Mouse (Mus musculus) intestine, postnatal 0 days (tissue): ENCODE results near the gene Aspg. TPM values are rescaled to one million over a fixed set of nuclear protein-coding genes. Genes with fewer than 3 reads are reported as not detected.

Source experiments
- ATAC-seq: fragments of 200-750 bp; cut with Nextera tagmentation; 2 replicates; pipeline ENCODE4 v1.8.0; 2017; ENCODE audit warnings: mild to moderate bottlenecking, moderate TSS enrichment, moderate library complexity
- H3K27ac ChIP-seq: fragments of 300-500 bp; sonication (generic); 2 replicates; pipeline ENCODE4 v1.5.1; 2014; ENCODE audit warnings: mild to moderate bottlenecking, low read depth, low read length, moderate library complexity
- H3K27me3 ChIP-seq: fragments of 300-500 bp; sonication (generic); replicated peaks from 2 replicates; pipeline ENCODE4 v1.6.1; 2014; ENCODE audit warnings: low read length, mixed read lengths; ENCODE audit not compliant: control insufficient read depth, insufficient read depth
- H3K36me3 ChIP-seq: fragments of 300-500 bp; sonication (generic); 2 replicates; pipeline ENCODE4 v1.6.1; 2014; ENCODE audit warnings: mild to moderate bottlenecking, moderate library complexity; ENCODE audit not compliant: control insufficient read depth, insufficient read depth
- H3K4me1 ChIP-seq: fragments of 300-500 bp; sonication (generic); replicated peaks from 2 replicates; pipeline ENCODE4 v1.6.1; 2014; ENCODE audit warnings: antibody characterized with exemption, low read length, mixed read lengths; ENCODE audit not compliant: control insufficient read depth, insufficient read depth
- H3K4me2 ChIP-seq: fragments of 300-500 bp; sonication (generic); replicated peaks from 2 replicates; pipeline ENCODE4 v1.6.1; 2014; ENCODE audit warnings: low read depth, mild to moderate bottlenecking, moderate library complexity
- H3K4me3 ChIP-seq: fragments of 300-500 bp; sonication (generic); 2 replicates; pipeline ENCODE4 v1.5.1; 2014; ENCODE audit warnings: low read depth, low read length
- H3K9ac ChIP-seq: fragments of 300-500 bp; sonication (generic); 2 replicates; pipeline ENCODE4 v1.6.1; 2014; ENCODE audit warnings: mild to moderate bottlenecking, low read depth, low read length
- H3K9me3 ChIP-seq: fragments of 300-500 bp; sonication (generic); 2 replicates; pipeline ENCODE4 v1.6.1; 2016; ENCODE audit warnings: mixed run types; ENCODE audit not compliant: control insufficient read depth
- CTCF ChIP-seq: sonication (generic); IDR thresholded peaks from 2 replicates; pipeline ENCODE4 v1.5.1; 2016; ENCODE audit warnings: low read depth, mild to moderate bottlenecking, control low read depth, antibody characterized with exemption, moderate library complexity
- WGBS: fragments of 180-500 bp; shearing (Covaris S2); extraction: QIAGEN DNeasy Blood & Tissue Kit; methylation state at CpG from one replicate; pipeline ENCODE4 v1.1.7; 2014; 5-methylcytosine and 5-hydroxymethylcytosine counted together
- polyA plus RNA-seq: library from polyadenylated mRNA; unstranded; fragments of >200 nt; fragmentation: Nextera tagmentation; extraction: Ambion mirVana; gene quantifications from 2 replicates; pipeline ENCODE4 v1.2.1, GENCODE M21; 2015

Gene Aspg
- polyA plus RNA-seq, 1 experiment from 2014 or later: 14.3 TPM

DNA sequence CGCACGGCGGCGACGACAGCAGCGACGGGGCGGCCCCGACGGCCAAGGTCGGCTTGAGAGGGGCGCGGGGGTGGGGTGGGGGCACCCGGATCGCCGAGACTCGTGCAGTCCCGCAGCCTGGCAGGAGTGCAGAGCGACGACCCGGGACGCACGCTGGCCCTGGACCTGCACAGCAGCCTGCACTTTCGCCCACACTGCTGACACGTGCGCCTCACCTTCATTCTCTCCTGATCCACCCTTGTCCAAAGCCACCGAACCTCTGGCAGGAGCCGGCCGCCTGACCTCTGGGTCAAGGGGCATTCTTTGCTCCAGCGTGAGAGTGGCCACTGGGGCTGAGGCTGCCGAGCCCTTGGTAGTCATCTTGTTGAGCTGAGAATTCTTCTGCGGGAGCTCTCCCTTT lies 24.5 kb downstream of the Aspg start:
- 6% methylated on average over 30 of the region's 32 CpGs for WGBS
- H3K4me1 ChIP-seq: peaks cover 19% of the 10 kb centered on the region; the same call in 1 of the 2 replicates
- peak overlapping the region; percentile 64 for H3K4me3 ChIP-seq
- H3K9me3 ChIP-seq: no peaks in the 10 kb centered on the region
- no peaks in the 10 kb centered on the region for H3K27me3 ChIP-seq
- peak overlapping the region; percentile 95 for H3K27ac ChIP-seq
- no peaks in the 10 kb centered on the region for H3K36me3 ChIP-seq
- ATAC-seq: peak; percentile 19
- H3K4me2 ChIP-seq: peak overlapping the region; percentile 86
- peak overlapping the region; percentile 81 for H3K9ac ChIP-seq
- no peak for TF ChIP-seq CTCF

DNA sequence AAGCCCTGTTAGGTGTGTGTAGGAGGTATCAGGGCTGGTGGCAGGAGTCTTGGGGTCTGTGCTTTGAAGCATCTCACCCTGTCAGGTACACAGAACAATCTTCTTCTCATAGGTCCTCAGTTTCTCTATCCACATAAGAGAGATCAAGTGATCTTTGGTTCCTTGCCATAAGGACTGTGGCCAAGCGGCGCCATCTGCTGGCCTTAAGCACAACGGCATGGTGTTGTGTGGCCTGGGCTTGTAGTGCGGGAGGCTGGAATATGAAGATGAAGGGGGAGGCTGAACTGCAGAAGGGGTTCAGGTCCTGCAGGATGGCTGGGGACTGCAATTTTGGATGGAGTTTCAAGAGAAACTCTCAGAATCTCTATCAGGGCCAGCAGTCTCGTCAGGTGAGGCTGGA lies 33.8 kb downstream of the Aspg start:
- Histone ChIP-seq H3K9me3 (no peaks in the 10 kb centered on the region), H3K27ac (no peak overlapping the region), H3K36me3 (no peaks in the 10 kb centered on the region), H3K4me3 (no peak overlapping the region), H3K27me3 (peaks cover 43% of the 10 kb centered on the region), H3K4me1 (no peaks in the 10 kb centered on the region; the same call in 1 of the 2 replicates), H3K4me2 (no peak overlapping the region), H3K9ac (no peak overlapping the region)
- TF ChIP-seq CTCF: peak; percentile 98
- ATAC-seq: no peak
- 1% methylated on average over 5 of the region's 5 CpGs for WGBS

DNA sequence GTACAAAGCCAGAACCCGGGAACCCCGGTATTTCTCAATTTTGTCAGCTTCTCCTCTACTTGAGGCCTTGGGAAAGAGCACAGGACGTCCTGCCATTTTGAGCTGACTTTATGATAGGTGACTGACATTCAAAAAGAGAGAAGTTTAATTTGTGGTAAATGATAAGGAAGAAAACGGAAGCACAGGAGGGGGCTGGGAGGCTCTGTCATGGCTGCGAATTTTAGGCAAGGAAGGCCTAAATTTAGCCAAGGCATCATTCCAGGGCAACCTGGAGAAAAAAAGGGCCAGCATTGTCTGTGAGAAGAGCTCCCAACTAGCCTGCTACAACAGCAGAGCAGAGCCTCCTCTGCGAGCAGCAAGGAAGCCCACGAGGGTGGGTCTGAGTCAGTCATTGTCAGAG lies 34.3 kb downstream of the Aspg start:
- Histone ChIP-seq H3K4me3 (no peak overlapping the region), H3K36me3 (no peaks in the 10 kb centered on the region), H3K4me1 (peaks cover 4% of the 10 kb centered on the region; the same call in 1 of the 2 replicates), H3K9ac (no peak overlapping the region), H3K9me3 (no peaks in the 10 kb centered on the region), H3K4me2 (no peak overlapping the region), H3K27ac (no peak overlapping the region), H3K27me3 (peaks cover 43% of the 10 kb centered on the region)
- no peak for ATAC-seq
- TF ChIP-seq CTCF: no peak
- WGBS: 60% methylated on average over 7 of the region's 7 CpGs

DNA sequence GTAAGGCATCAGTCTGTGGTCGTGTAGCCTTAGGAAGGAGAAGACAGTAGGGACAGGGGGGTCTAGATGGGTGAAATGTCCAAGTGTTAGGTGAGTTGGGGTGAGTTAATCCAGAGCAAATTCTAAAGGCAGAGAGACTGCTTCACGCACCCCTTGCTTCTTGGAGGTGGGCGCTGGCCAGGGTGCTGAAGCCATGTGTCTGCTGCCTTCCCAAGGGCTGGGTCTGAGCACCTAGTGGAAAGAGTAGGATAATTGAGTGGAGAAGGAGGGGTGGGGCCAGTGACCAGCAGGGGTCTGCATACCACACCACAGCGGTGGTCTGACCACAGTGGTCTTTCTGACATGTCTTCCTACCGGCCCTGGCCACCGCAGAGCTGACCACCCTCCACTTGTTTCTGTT lies 34.8 kb downstream of the Aspg start:
- Histone ChIP-seq H3K36me3 (no peaks in the 10 kb centered on the region), H3K4me3 (no peak overlapping the region), H3K9ac (no peak overlapping the region), H3K4me1 (peaks cover 8% of the 10 kb centered on the region), H3K27me3 (peaks cover 48% of the 10 kb centered on the region), H3K27ac (no peak overlapping the region), H3K4me2 (no peak overlapping the region), H3K9me3 (no peaks in the 10 kb centered on the region)
- 0 out of 2 replicates have a peak, but pooled peaks have one; percentile 23 for TF ChIP-seq CTCF
- no peak for ATAC-seq
- 7% methylated on average over 6 of the region's 6 CpGs for WGBS

DNA sequence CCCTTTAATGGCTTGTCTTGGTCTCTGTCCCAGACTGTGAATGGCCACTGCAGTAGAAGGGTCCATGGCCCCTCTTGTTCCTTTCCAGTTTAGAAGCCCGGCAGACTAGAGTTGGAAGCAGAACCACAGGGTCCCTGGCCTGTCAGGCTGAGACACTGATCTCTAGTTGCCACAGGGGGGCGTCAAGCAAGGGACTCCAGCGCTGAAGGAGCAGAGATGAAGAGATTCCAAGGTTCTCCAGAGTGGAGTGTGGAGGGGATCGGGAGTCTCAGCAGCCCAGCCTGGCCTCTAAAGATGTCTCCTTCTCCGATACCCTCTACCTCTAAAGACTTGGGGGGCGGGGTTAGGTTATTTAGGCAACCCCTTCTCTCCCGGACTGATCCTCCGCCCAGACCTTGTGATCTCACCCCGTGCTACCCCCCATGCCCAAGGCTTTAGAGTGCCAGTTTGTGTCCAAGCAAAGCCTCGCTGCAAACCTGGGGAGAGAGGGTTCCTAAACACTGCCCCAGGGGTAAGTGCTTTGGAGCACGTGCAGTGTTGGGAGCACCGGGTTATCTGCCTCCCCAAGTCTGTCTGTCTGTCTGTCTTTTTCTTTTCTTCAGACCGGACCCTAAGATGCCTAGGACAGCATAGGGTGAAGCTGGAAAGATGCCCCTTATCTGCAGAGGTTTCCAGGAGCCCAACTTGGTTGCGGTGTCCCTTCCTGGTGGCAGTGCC lies 36.8 kb downstream of the Aspg start:
- H3K27me3 ChIP-seq: peaks cover 64% of the 10 kb centered on the region
- TF ChIP-seq CTCF: peak; percentile 58

DNA sequence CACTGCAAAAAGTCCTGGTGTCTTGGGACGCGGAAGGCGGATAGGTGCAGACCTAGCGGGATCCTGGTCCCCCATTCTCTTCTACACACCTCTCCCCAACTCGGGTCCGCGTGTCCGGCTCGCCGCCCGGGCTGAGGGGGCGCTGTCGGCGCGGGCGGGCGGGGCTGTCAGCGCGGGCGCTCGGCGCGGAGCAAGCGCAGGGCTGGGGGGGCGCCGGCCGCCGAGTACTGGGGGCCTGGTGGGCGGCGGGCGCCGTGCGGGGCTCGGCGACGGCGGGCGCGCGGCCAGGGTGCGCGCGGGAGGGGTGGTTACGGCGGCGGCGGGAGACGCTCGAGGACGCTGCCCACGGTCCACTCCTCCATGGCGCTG lies 37.3 kb downstream of the Aspg start:
- Histone ChIP-seq H3K36me3 (no peaks in the 10 kb centered on the region), H3K9ac (no peak overlapping the region), H3K4me2 (peak overlapping the region; percentile 59), H3K4me3 (peak overlapping the region; percentile 34), H3K9me3 (no peaks in the 10 kb centered on the region), H3K27me3 (peaks cover 64% of the 10 kb centered on the region), H3K4me1 (peaks cover 8% of the 10 kb centered on the region), H3K27ac (no peak overlapping the region)
- WGBS: under 1% methylated on average over 40 of the region's 52 CpGs
- no peak for ATAC-seq
- peak; percentile 8; the same call in 1 of the 2 replicates for TF ChIP-seq CTCF

More for the DNA sequence above, 36.8 kb downstream of the Aspg start:
- ATAC-seq: no peak
- no peak overlapping the region for H3K9ac ChIP-seq
- H3K4me3 ChIP-seq: peak overlapping the region; percentile 34
- H3K4me2 ChIP-seq: peak overlapping the region; percentile 59
- no peaks in the 10 kb centered on the region for H3K36me3 ChIP-seq
- H3K9me3 ChIP-seq: no peaks in the 10 kb centered on the region
- no peak overlapping the region for H3K27ac ChIP-seq
- 7% methylated on average over 14 of the region's 14 CpGs for WGBS
- H3K4me1 ChIP-seq: peaks cover 8% of the 10 kb centered on the region
